Mouse (Mus musculus): Measurements from ENCODE around the gene Smim13. TPM values are rescaled to one million over a fixed set of nuclear protein-coding genes. Genes with fewer than 3 reads are reported as not detected.
A peak's percentile ranks its signal among the peaks of the same experiment; 100 is the strongest.
"Not testable (repeated sequence)": the region's sequence is repeated elsewhere in the genome, so short reads cannot be mapped to it uniquely, and the experiment has no call there.

Gene Smim13
- polyA plus RNA-seq, 1 experiment, result 7.0 TPM

GRCm38 (mm10) chr13:41244306-41244830, 5.3 kb upstream of the Smim13 start:
- H3K4me1 ChIP-seq (ENCODE audit: control insufficient read depth, insufficient read depth, low read length), result no peaks in the 10 kb centered on the region; the same call in 1 of the 2 replicates
- no peak overlapping the region for H3K4me3 ChIP-seq (replicated peaks; ENCODE audit: control insufficient read depth, low read depth, low read length)
- 21% methylated on average over 6 of the region's 6 CpGs for WGBS
- no peak overlapping the region for H3K27ac ChIP-seq (ENCODE audit: control insufficient read depth, insufficient read depth, low read depth, low read length, poor library complexity)
- TF ChIP-seq CTCF (IDR thresholded peaks at IDR 0.05; ENCODE audit: control insufficient read depth, insufficient read depth, low read length), result no peak; the same call in 1 of the 2 replicates
- no peak for TF ChIP-seq POLR2A (IDR thresholded peaks at IDR 0.05; ENCODE audit: borderline replicate concordance, control insufficient read depth, low read depth, low read length)

- Histone ChIP-seq H3K27ac (ENCODE audit: control insufficient read depth, insufficient read depth, low read depth, low read length, poor library complexity) (0 out of 2 replicates have a peak overlapping the region, but pooled peaks have one; percentile 1), H3K4me1 (ENCODE audit: control insufficient read depth, insufficient read depth, low read length) (peaks cover 1% of the 10 kb centered on the region; the same call in 1 of the 2 replicates), H3K4me3 (replicated peaks; ENCODE audit: control insufficient read depth, low read depth, low read length) (peak overlapping the region; percentile 89)
- TF ChIP-seq CTCF (IDR thresholded peaks at IDR 0.05; ENCODE audit: control insufficient read depth, insufficient read depth, low read length) (no peak), POLR2A (IDR thresholded peaks at IDR 0.05; ENCODE audit: borderline replicate concordance, control insufficient read depth, low read depth, low read length) (no peak)
- 34% methylated on average over 12 of the region's 12 CpGs for WGBS
Measured at GRCm38 (mm10) chr13:41248751-41249520, 708 bp upstream of the Smim13 start.

GRCm38 (mm10) chr13:41250318-41250981, 806 bp downstream of the Smim13 start:
- H3K27ac ChIP-seq (ENCODE audit: control insufficient read depth, insufficient read depth, low read depth, low read length, poor library complexity), result peak overlapping the region; percentile 87; the same call in 1 of the 2 replicates

GRCm38 (mm10) chr13:41251232-41251631, 1.6 kb downstream of the Smim13 start:
- not testable (repeated sequence) for H3K4me3 ChIP-seq (replicated peaks; ENCODE audit: control insufficient read depth, low read depth, low read length); H3K27ac ChIP-seq (ENCODE audit: control insufficient read depth, insufficient read depth, low read depth, low read length, poor library complexity); H3K4me1 ChIP-seq (ENCODE audit: control insufficient read depth, insufficient read depth, low read length)
- WGBS, result 91% methylated on average over 5 of the region's 5 CpGs

More at GRCm38 (mm10) chr13:41250318-41250981, 806 bp downstream of the Smim13 start:
- peak; percentile 22; the same call in 1 of the 2 replicates for TF ChIP-seq POLR2A (IDR thresholded peaks at IDR 0.05; ENCODE audit: borderline replicate concordance, control insufficient read depth, low read depth, low read length)
- no peak for TF ChIP-seq CTCF (IDR thresholded peaks at IDR 0.05; ENCODE audit: control insufficient read depth, insufficient read depth, low read length)
- 2% methylated on average over 27 of the region's 27 CpGs for WGBS
- Histone ChIP-seq H3K4me1 (ENCODE audit: control insufficient read depth, insufficient read depth, low read length) (peaks cover 1% of the 10 kb centered on the region; the same call in 1 of the 2 replicates), H3K4me3 (replicated peaks; ENCODE audit: control insufficient read depth, low read depth, low read length) (peak overlapping the region; percentile 89)

- no peak overlapping the region for H3K4me3 ChIP-seq (replicated peaks; ENCODE audit: control insufficient read depth, low read depth, low read length)
- 83% methylated on average over 5 of the region's 5 CpGs for WGBS
- peaks cover 1% of the 10 kb centered on the region; the same call in 1 of the 2 replicates for H3K4me1 ChIP-seq (ENCODE audit: control insufficient read depth, insufficient read depth, low read length)
- TF ChIP-seq CTCF (IDR thresholded peaks at IDR 0.05; ENCODE audit: control insufficient read depth, insufficient read depth, low read length), result no peak
- TF ChIP-seq POLR2A (IDR thresholded peaks at IDR 0.05; ENCODE audit: borderline replicate concordance, control insufficient read depth, low read depth, low read length), result no peak
- H3K27ac ChIP-seq (ENCODE audit: control insufficient read depth, insufficient read depth, low read depth, low read length, poor library complexity), result no peak overlapping the region
Measured at GRCm38 (mm10) chr13:41251667-41252066, 2.0 kb downstream of the Smim13 start.

GRCm38 (mm10) chr13:41252141-41252540, 2.5 kb downstream of the Smim13 start:
- Histone ChIP-seq H3K27ac (ENCODE audit: control insufficient read depth, insufficient read depth, low read depth, low read length, poor library complexity) (no peak overlapping the region), H3K4me3 (replicated peaks; ENCODE audit: control insufficient read depth, low read depth, low read length) (no peak overlapping the region), H3K4me1 (ENCODE audit: control insufficient read depth, insufficient read depth, low read length) (peaks cover 1% of the 10 kb centered on the region; the same call in 1 of the 2 replicates)
- TF ChIP-seq CTCF (IDR thresholded peaks at IDR 0.05; ENCODE audit: control insufficient read depth, insufficient read depth, low read length) (no peak), POLR2A (IDR thresholded peaks at IDR 0.05; ENCODE audit: borderline replicate concordance, control insufficient read depth, low read depth, low read length) (no peak)
- WGBS, result 86% methylated on average over 6 of the region's 6 CpGs

GRCm38 (mm10) chr13:41252736-41253135, 3.1 kb downstream of the Smim13 start:
- Histone ChIP-seq H3K4me3 (replicated peaks; ENCODE audit: control insufficient read depth, low read depth, low read length) (no peak overlapping the region), H3K4me1 (ENCODE audit: control insufficient read depth, insufficient read depth, low read length) (peaks cover 1% of the 10 kb centered on the region; the same call in 1 of the 2 replicates), H3K27ac (ENCODE audit: control insufficient read depth, insufficient read depth, low read depth, low read length, poor library complexity) (no peak overlapping the region)
- WGBS, result 88% methylated on average over 7 of the region's 7 CpGs
- TF ChIP-seq POLR2A (IDR thresholded peaks at IDR 0.05; ENCODE audit: borderline replicate concordance, control insufficient read depth, low read depth, low read length) (no peak), CTCF (IDR thresholded peaks at IDR 0.05; ENCODE audit: control insufficient read depth, insufficient read depth, low read length) (no peak)

GRCm38 (mm10) chr13:41256126-41256525, 6.5 kb downstream of the Smim13 start:
- TF ChIP-seq CTCF (IDR thresholded peaks at IDR 0.05; ENCODE audit: control insufficient read depth, insufficient read depth, low read length) (no peak), POLR2A (IDR thresholded peaks at IDR 0.05; ENCODE audit: borderline replicate concordance, control insufficient read depth, low read depth, low read length) (no peak)
- no peaks in the 10 kb centered on the region for H3K4me1 ChIP-seq (ENCODE audit: control insufficient read depth, insufficient read depth, low read length)
- no peak overlapping the region for H3K27ac ChIP-seq (ENCODE audit: control insufficient read depth, insufficient read depth, low read depth, low read length, poor library complexity)
- H3K4me3 ChIP-seq (replicated peaks; ENCODE audit: control insufficient read depth, low read depth, low read length), result no peak overlapping the region
- 82% methylated on average over 5 of the region's 5 CpGs for WGBS

Data from bone marrow, adult 2 months (tissue).